Mouse (Mus musculus) adrenal gland, postnatal 4 days (tissue): ENCODE data around the gene Pglyrp1. TPM values are rescaled to one million over a fixed set of nuclear protein-coding genes. Genes with fewer than 3 reads are reported as not detected.

Experiments used
- DNase-seq, 2 experiments: peaks; one replicate each; pipeline ENCODE4 v3.0.0; 2021 to 2022; ENCODE audit warnings: low spot score in 2 of 2, mixed read lengths in 2 of 2
- total RNA-seq, 2 experiments: library from RNA; stranded (reverse); gene quantifications; 2 replicates each; pipeline ENCODE4 v1.2.3; 2021

The Pglyrp1 gene
- total RNA-seq, 2 experiments from 2014 or later = 7.2 to 12.0 TPM

GRCm38 (mm10) chr7:18926041-18926790, 55.1 kb downstream of the Pglyrp1 start:
- DNase-seq = no peak

- no peak for DNase-seq
Observed at GRCm38 (mm10) chr7:18926911-18927310, 55.8 kb downstream of the Pglyrp1 start.

- no peak for DNase-seq
Observed at GRCm38 (mm10) chr7:18927759-18928158, 56.6 kb downstream of the Pglyrp1 start.

Other genes starting within 250 kb of the Pglyrp1 start
- not detected for gene Psg21, start 214.6 kb upstream of the Pglyrp1 start, total RNA-seq
- gene Psg20, start 185.1 kb upstream of the Pglyrp1 start, total RNA-seq = not detected
- not detected for gene Psg22, start 153.2 kb upstream of the Pglyrp1 start, total RNA-seq
- gene Psg19, start 72.8 kb upstream of the Pglyrp1 start, total RNA-seq = not detected
- gene Psg17, start 49.7 kb upstream of the Pglyrp1 start, total RNA-seq = not detected
- gene Mill2, start 31.4 kb upstream of the Pglyrp1 start, total RNA-seq = 1 to 10 TPM; 5.1 to 8.1 TPM
- 10 to 100 TPM; 16.5 to 19.2 TPM for gene Ccdc61, start 39.1 kb downstream of the Pglyrp1 start, total RNA-seq
- 1 to 10 TPM; 7.8 to 8.2 TPM for gene Nova2, start 54.6 kb downstream of the Pglyrp1 start, total RNA-seq
- under 1 TPM in 1 of 2 experiments, not detected in 1; 0.20 TPM for gene Nanos2, start 116.1 kb downstream of the Pglyrp1 start, total RNA-seq
- gene Mypop, start 119.9 kb downstream of the Pglyrp1 start, total RNA-seq = 1 to 10 TPM; 7.2 to 8.3 TPM
- 10 to 100 TPM; 44.3 to 49.1 TPM for gene Irf2bp1, start 132.7 kb downstream of the Pglyrp1 start, total RNA-seq
- 1 to 10 TPM in 1 of 2 experiments, under 1 TPM in 1; 0.50 to 4.5 TPM for gene Foxa3, start 152.2 kb downstream of the Pglyrp1 start, total RNA-seq
- gene Sympk, start 153.0 kb downstream of the Pglyrp1 start, total RNA-seq = 100 to 1,000 TPM; 109 to 119 TPM
- not detected for gene Rsph6a, start 183.4 kb downstream of the Pglyrp1 start, total RNA-seq
- 10 to 100 TPM; 67.0 to 70.3 TPM for gene Dmwd, start 204.9 kb downstream of the Pglyrp1 start, total RNA-seq
- 10 to 100 TPM; 70.0 to 74.7 TPM for gene Dmpk, start 212.5 kb downstream of the Pglyrp1 start, total RNA-seq
- 10 to 100 TPM; 23.4 to 25.3 TPM for gene Six5, start 223.3 kb downstream of the Pglyrp1 start, total RNA-seq
- gene Gm4969, start 247.0 kb downstream of the Pglyrp1 start, total RNA-seq = under 1 TPM; 0.59 to 0.98 TPM
- 10 to 100 TPM; 13.7 to 14.6 TPM for gene Fbxo46, start 248.5 kb downstream of the Pglyrp1 start, total RNA-seq